Mouse (Mus musculus): ENCODE measurements around the gene 4930518I15Rik. TPM values are rescaled to one million over a fixed set of nuclear protein-coding genes. Genes with fewer than 3 reads are reported as not detected.
A peak's percentile ranks its signal among the peaks of the same experiment; 100 is the strongest.
"Not testable (repeated sequence)": the region's sequence is repeated elsewhere in the genome, so short reads cannot be mapped to it uniquely, and the experiment has no call there.

Gene 4930518I15Rik
- polyA plus RNA-seq, 1 experiment from 2014 or later = 9.9 TPM

DNA sequence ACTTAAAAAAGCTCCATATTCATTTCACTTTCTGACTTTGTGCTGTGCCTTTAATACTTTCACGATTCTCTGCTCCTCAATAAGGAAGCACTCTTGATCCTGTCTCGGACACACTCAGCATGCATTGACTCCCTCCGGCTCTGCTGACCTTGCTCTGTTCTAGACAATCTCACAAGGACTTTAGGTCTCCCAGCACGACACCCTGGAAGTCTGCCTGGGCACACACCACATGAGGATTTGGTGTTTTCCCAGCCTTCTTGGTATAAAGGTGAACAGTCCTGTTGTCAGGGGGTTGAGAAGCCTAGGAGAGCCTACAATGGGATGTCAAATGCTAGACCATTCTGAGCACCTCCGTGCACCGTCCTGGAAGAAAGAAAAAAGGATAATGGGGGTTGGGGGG is 35.1 kb upstream of the 4930518I15Rik start:
- Histone ChIP-seq H3K36me3 (replicated peaks) (no peaks in the 10 kb centered on the region), H3K4me3 (no peak overlapping the region), H3K27me3 (replicated peaks; ENCODE audit: low read depth, poor library complexity, severe bottlenecking) (no peaks in the 10 kb centered on the region), H3K4me1 (0 out of 2 replicates have a peak, but pooled peaks cover 4% of the 10 kb centered on the region), H3K27ac (replicated peaks) (no peak overlapping the region), H3K9me3 (no peaks in the 10 kb centered on the region)
- DNase-seq (ENCODE audit: low spot score) = no peak
- WGBS = 81% methylated on average over 6 of the region's 6 CpGs

DNA sequence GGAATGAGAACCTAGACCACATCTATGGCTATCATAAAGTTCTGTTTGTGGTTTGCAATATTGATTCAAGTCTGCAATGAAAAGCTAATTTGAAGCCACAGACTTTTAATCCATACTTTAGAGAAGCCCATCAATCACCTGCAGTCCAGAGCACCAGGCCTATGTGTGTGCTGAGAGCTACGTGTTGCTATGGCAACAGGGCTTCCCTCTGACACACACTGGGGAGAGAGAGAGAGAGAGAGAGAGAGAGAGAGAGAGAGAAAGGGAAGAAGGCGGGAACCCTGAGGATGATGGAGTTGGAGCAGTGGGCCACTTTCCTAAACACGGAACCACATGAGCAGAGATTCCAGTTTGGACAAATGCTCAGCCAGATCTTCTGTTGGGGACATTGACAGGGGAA is 34.5 kb upstream of the 4930518I15Rik start:
- no peaks in the 10 kb centered on the region for H3K9me3 ChIP-seq
- DNase-seq (ENCODE audit: low spot score) = peak; percentile 27
- H3K4me1 ChIP-seq = peaks cover 4% of the 10 kb centered on the region; the same call in 1 of the 2 replicates

DNA sequence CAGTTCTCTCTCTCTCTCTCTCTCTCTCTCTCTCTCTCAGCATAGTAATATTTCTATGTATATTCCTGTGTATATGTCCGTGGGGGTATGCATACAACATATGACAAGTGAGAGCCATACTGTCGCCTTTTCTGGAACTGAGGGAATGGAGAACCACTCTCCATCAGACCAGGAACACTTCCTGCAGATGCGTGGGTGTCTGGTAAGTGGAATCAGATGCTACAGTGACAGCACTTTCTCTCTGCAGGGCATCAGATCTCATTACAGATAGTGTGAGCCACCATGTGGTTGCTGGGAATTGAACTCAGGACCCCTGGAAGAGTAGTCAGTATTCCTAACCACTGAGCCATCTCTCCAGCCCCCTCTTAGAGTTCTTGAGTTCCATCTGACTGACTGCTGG is 30.7 kb upstream of the 4930518I15Rik start:
- Histone ChIP-seq H3K9me3 (no peaks in the 10 kb centered on the region), H3K27me3 (replicated peaks; ENCODE audit: low read depth, poor library complexity, severe bottlenecking) (no peaks in the 10 kb centered on the region), H3K27ac (replicated peaks) (no peak overlapping the region), H3K4me1 (peaks cover 21% of the 10 kb centered on the region), H3K36me3 (replicated peaks) (no peaks in the 10 kb centered on the region), H3K4me3 (no peak overlapping the region)
- WGBS = 75% methylated on average over 3 of the region's 3 CpGs
- no peak for DNase-seq (ENCODE audit: low spot score)

More for the DNA sequence above, 34.5 kb upstream of the 4930518I15Rik start:
- Histone ChIP-seq H3K4me3 (no peak overlapping the region), H3K27me3 (replicated peaks; ENCODE audit: low read depth, poor library complexity, severe bottlenecking) (no peaks in the 10 kb centered on the region), H3K27ac (replicated peaks) (no peak overlapping the region), H3K36me3 (replicated peaks) (no peaks in the 10 kb centered on the region)
- WGBS = 59% methylated on average over 3 of the region's 3 CpGs

DNA sequence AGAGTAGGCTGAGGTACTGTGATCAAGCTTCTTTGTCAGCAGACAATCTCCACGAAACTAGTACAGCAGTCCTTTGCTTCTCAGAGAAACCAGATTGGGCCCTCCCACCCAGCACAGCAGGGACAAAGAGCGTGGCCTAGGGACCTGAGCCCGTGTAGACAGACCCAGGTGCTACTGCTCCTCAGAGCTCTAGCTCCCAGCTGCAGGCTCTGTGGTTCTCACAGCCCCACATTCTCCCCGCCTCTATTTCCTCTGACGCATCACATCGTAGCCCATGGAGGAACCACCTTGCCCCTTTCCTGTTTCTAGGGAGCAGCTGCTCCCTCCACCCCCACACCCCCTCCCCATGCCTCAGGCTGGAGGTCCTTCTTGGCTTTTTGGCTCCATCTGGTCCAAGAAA is 29.3 kb upstream of the 4930518I15Rik start, which contains the start of gene Sla2:
Sla2 (minus strand) TSS at position 176 of the 400 bp plus-strand sequence.
- DNase-seq (ENCODE audit: low spot score) = no peak
- H3K36me3 ChIP-seq (replicated peaks) = no peaks in the 10 kb centered on the region
- no peak within 1 kb of the TSS for H3K27ac ChIP-seq (replicated peaks)
- peaks cover 20% of the 10 kb centered on the region for H3K4me1 ChIP-seq
- no peaks in the 10 kb centered on the region for H3K9me3 ChIP-seq
- WGBS = 69% methylated on average over 6 of the region's 6 CpGs
- no peak within 1 kb of the TSS for H3K4me3 ChIP-seq
- no peaks in the 10 kb centered on the region for H3K27me3 ChIP-seq (replicated peaks; ENCODE audit: low read depth, poor library complexity, severe bottlenecking)

GRCm38 (mm10) chr2:156886084-156886631 is 28.4 kb upstream of the 4930518I15Rik start:
- DNase-seq (ENCODE audit: low spot score) = no peak
- no peaks in the 10 kb centered on the region for H3K36me3 ChIP-seq (replicated peaks)
- H3K9me3 ChIP-seq = no peaks in the 10 kb centered on the region
- H3K27ac ChIP-seq (replicated peaks) = no peak overlapping the region
- WGBS = 72% methylated on average over 10 of the region's 10 CpGs
- peaks cover 20% of the 10 kb centered on the region for H3K4me1 ChIP-seq
- no peaks in the 10 kb centered on the region for H3K27me3 ChIP-seq (replicated peaks; ENCODE audit: low read depth, poor library complexity, severe bottlenecking)
- H3K4me3 ChIP-seq = no peak overlapping the region

- H3K27me3 ChIP-seq (replicated peaks; ENCODE audit: low read depth, poor library complexity, severe bottlenecking); DNase-seq (ENCODE audit: low spot score); H3K4me3 ChIP-seq; H3K9me3 ChIP-seq; H3K27ac ChIP-seq (replicated peaks); H3K36me3 ChIP-seq (replicated peaks): not testable (repeated sequence)
- WGBS = 65% methylated on average over 2 of the region's 2 CpGs
- H3K4me1 ChIP-seq = peaks cover 20% of the 10 kb centered on the region
Measured at GRCm38 (mm10) chr2:156885666-156886065, 27.9 kb upstream of the 4930518I15Rik start.

DNA sequence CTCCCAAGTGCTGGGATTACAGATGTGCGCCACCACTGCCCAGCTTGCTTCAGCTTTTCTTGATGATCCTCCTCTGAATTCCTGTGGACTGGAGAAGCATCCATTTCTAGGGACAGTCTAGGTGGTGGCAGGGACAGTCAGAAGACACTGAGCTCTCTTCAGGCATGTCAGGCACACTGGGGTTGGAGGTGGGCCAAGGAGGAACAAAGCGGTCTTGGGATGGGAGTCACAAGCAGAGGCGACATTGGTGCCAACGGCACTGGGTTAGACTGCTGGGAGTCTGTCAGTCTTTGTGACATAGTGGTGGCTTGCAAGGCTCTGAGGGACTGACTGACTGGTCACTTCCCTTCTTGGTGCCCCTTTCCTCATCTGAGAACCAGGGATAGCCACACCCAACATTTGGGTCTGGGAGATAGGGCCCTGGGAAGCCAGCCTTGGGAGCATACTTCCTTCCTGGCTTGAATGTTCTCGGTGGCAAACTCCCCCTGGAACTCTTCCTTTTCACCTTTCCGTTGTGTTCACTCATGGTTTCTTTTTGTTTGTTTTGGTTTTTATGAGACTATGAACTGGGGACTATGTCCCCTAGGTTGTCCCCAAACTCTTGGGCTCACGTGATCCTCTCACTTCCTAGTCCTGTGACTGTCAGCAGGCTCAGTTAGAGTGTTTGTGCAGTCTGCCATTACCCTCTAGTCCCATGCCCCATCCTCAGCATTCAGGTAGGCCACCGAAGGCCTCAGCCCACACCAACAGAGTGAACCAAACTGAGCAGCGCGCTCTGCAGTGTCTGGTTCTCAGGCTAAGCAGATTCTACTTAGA is 26.9 kb upstream of the 4930518I15Rik start:
- Histone ChIP-seq H3K9me3 (no peaks in the 10 kb centered on the region), H3K4me3 (no peak overlapping the region), H3K27ac (replicated peaks) (no peak overlapping the region), H3K4me1 (peaks cover 20% of the 10 kb centered on the region), H3K27me3 (replicated peaks; ENCODE audit: low read depth, poor library complexity, severe bottlenecking) (no peaks in the 10 kb centered on the region), H3K36me3 (replicated peaks) (no peaks in the 10 kb centered on the region)
- DNase-seq (ENCODE audit: low spot score) = no peak
- 87% methylated on average over 10 of the region's 10 CpGs for WGBS

DNA sequence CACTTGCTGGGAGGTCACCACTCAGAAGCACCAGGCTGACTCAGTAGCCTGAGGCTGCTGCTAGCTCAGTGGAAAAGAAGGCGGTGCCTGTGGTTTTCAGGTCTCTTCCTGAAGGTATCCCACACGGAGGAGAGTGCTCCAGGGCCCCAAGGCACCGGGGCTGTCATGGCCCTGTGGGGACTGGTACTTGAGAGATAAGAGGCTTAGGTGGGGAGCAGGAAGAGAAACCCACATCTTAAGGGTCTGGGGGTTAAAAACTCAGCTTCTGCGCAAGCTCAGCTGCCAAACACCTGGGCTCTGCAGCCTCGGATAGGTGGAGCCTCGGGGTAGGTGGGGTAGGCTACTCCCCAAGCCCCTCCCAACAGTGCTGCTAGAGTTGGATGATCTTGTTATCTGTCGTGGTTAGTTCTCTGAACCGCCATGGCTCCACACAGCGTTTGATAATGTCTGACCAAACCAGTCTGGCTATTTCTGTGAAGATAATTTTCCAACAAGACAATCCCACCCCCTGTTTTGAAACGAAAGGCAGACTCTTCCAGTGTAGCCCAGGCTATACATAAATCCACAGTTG is 24.8 kb upstream of the 4930518I15Rik start:
- 40% methylated on average over 10 of the region's 10 CpGs for WGBS
- H3K4me3 ChIP-seq = no peak overlapping the region
- H3K27me3 ChIP-seq (replicated peaks; ENCODE audit: low read depth, poor library complexity, severe bottlenecking) = no peaks in the 10 kb centered on the region
- DNase-seq (ENCODE audit: low spot score) = no peak
- H3K36me3 ChIP-seq (replicated peaks) = no peaks in the 10 kb centered on the region
- no peaks in the 10 kb centered on the region for H3K9me3 ChIP-seq
- no peak overlapping the region; the same call in 1 of the 2 replicates for H3K27ac ChIP-seq (replicated peaks)
- peaks cover 20% of the 10 kb centered on the region for H3K4me1 ChIP-seq

DNA sequence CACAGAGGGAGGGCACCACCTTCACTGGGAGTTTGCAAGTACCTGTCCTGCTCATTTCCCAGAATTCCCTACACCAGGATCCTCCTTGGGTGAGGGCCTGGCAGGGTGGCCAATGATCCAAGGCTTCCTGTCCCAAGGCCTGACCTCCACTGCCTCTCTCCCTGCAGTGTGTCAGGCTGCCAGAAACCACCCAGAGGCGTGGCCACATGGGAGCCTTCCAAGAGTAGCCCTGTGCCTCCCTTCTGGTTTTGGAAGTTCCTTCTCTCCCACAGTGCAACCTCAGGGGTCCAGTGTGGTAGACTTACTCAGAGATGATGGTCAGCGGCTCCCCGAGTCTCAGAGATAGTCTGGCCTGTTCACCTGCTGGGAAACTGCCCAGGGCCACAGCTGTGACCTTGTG is 21.8 kb upstream of the 4930518I15Rik start:
- WGBS = 82% methylated on average over 3 of the region's 3 CpGs
- no peaks in the 10 kb centered on the region for H3K27me3 ChIP-seq (replicated peaks; ENCODE audit: low read depth, poor library complexity, severe bottlenecking)
- no peaks in the 10 kb centered on the region for H3K9me3 ChIP-seq
- peaks cover 14% of the 10 kb centered on the region for H3K36me3 ChIP-seq (replicated peaks)
- DNase-seq (ENCODE audit: low spot score) = no peak
- H3K4me3 ChIP-seq = no peak overlapping the region
- 0 out of 2 replicates have a peak, but pooled peaks cover 3% of the 10 kb centered on the region for H3K4me1 ChIP-seq
- H3K27ac ChIP-seq (replicated peaks) = no peak overlapping the region

GRCm38 (mm10) chr2:156877726-156878125 is 20.0 kb upstream of the 4930518I15Rik start:
- WGBS = 64% methylated on average over 9 of the region's 9 CpGs
- peaks cover 32% of the 10 kb centered on the region for H3K36me3 ChIP-seq (replicated peaks)

DNA sequence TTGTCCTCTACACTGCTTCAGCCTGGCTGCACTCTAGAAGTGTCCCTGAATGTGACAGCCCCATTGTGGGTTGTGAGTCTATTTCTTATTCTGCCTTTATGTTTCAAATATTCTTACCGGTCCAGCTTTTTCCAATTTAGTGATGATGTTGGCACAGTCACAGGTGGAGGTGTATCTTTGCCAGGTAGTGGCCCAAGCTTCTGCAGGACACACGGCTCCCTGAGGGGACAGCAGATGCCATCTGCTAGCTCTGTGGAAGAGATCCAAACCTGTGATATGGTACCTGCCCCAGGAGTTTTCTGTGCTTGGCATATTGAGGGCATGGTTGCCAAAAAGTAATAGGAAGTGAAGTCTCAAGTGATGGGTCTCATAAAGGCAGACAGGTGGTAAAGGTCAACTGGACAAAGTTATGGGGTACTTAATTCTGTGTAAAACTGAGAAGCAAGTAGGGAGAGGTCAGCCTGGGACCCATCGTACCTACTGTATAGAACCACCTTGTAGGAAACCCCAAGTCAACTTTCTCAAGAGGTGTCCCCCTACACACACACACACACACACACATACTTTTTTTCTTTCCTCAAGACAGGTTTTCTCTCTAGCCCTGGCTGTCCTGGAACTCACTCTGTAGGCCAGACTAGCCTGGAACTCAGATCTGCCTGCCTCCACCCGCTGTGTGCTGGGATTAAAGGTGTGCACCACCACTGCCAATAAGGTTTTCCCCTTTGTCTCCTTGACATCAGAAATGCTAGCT is 17.2 kb upstream of the 4930518I15Rik start:
- Histone ChIP-seq H3K9me3 (no peaks in the 10 kb centered on the region), H3K27ac (replicated peaks) (no peak overlapping the region), H3K27me3 (replicated peaks; ENCODE audit: low read depth, poor library complexity, severe bottlenecking) (no peaks in the 10 kb centered on the region), H3K4me3 (no peak overlapping the region), H3K36me3 (replicated peaks) (peaks cover 60% of the 10 kb centered on the region), H3K4me1 (no peaks in the 10 kb centered on the region)
- DNase-seq (ENCODE audit: low spot score) = no peak
- 92% methylated on average over 4 of the region's 4 CpGs for WGBS

More at GRCm38 (mm10) chr2:156877726-156878125, 20.0 kb upstream of the 4930518I15Rik start:
- H3K27me3 ChIP-seq (replicated peaks; ENCODE audit: low read depth, poor library complexity, severe bottlenecking) = no peaks in the 10 kb centered on the region
- no peaks in the 10 kb centered on the region for H3K9me3 ChIP-seq
- H3K4me3 ChIP-seq = no peak overlapping the region
- no peak for DNase-seq (ENCODE audit: low spot score)
- H3K27ac ChIP-seq (replicated peaks) = no peak overlapping the region
- 0 out of 2 replicates have a peak, but pooled peaks cover 3% of the 10 kb centered on the region for H3K4me1 ChIP-seq

GRCm38 (mm10) chr2:156874047-156874759 is 16.5 kb upstream of the 4930518I15Rik start:
- H3K27ac ChIP-seq (replicated peaks) = no peak overlapping the region
- no peaks in the 10 kb centered on the region for H3K9me3 ChIP-seq
- DNase-seq (ENCODE audit: low spot score) = no peak
- H3K4me1 ChIP-seq = no peaks in the 10 kb centered on the region
- peaks cover 67% of the 10 kb centered on the region for H3K36me3 ChIP-seq (replicated peaks)
- no peak overlapping the region for H3K4me3 ChIP-seq
- WGBS = 89% methylated on average over 8 of the region's 8 CpGs
- H3K27me3 ChIP-seq (replicated peaks; ENCODE audit: low read depth, poor library complexity, severe bottlenecking) = no peaks in the 10 kb centered on the region

Measured in embryonic facial prominence, embryonic 10.5 days (tissue).